Mouse (Mus musculus) heart, adult 2 months (tissue): ENCODE measurements at regions not wholly inside any gene's neighbourhood (a gene's known extent, or its start where the extent isn't known, plus 50 kb on each side); places are given as distances from the start of the nearest gene placed in this dataset.

Experiments used
- CTCF ChIP-seq: fragments of 200-600 bp; IDR thresholded peaks from 2 replicates; pipeline ENCODE4 v1.8.1; 2022; ENCODE audit warnings: antibody characterized with exemption, mild to moderate bottlenecking, moderate library complexity
- POLR2A ChIP-seq: fragments of 200-500 bp; IDR thresholded peaks from 2 replicates; pipeline ENCODE4 v1.6.1; 2011; ENCODE audit warnings: mild to moderate bottlenecking, low read depth, low read length, control low read depth; ENCODE audit not compliant: insufficient read depth

DNA sequence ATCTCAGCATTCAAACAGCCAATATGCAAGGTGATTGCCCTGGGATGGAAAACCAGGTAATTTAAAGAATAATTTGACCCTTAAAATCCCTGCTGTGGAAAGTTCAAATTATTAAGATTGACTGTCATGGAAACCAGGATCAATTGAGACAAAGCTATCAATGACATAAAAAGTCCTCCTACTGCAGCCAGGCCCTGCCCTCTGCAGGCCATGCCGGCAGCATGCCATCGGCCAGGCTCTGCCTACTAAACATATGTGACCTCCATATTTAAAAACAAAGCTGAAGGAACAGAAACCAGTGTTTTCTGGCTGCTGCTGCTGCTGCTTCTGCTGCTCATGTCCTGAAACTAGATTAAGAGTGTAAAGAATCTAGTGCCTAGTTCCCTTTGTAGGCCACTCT lies 483.6 kb downstream of the Dcdc2c start:
- TF ChIP-seq CTCF, result peak; percentile 23
- TF ChIP-seq POLR2A, result no peak
